Mouse (Mus musculus) urinary bladder, postnatal 0 days (tissue): Measurements from ENCODE around the gene Tgif2lx1. TPM values are rescaled to one million over a fixed set of nuclear protein-coding genes. Genes with fewer than 3 reads are reported as not detected.

Experiments
- polyA plus RNA-seq: library from polyadenylated mRNA; unstranded; fragments of >200 nt; fragmentation: Nextera tagmentation; extraction: Ambion mirVana; gene quantifications from 2 replicates; pipeline ENCODE4 v1.2.1, GENCODE M21; 2015

The Tgif2lx1 gene
- polyA plus RNA-seq = not detected in 2 replicates

GRCm38 (mm10) chrX:118480637-118481036 lies at the start of gene Tgif2lx1:
Gene Tgif2lx1, minus strand, starts transcription at chrX:118480737.

Other genes starting within 250 kb of the Tgif2lx1 start
- gene Tgif2lx2, start 53.5 kb downstream of the Tgif2lx1 start, polyA plus RNA-seq = not detected in 2 replicates